Mouse (Mus musculus) heart, adult 2 months (tissue): ENCODE data around the gene Pigm.

Experiments
- CTCF ChIP-seq: fragments of 200-600 bp; IDR thresholded peaks from 2 replicates; pipeline ENCODE4 v1.8.1; 2022; ENCODE audit warnings: antibody characterized with exemption, mild to moderate bottlenecking, moderate library complexity
- POLR2A ChIP-seq: fragments of 200-500 bp; IDR thresholded peaks from 2 replicates; pipeline ENCODE4 v1.6.1; 2011; ENCODE audit warnings: mild to moderate bottlenecking, low read depth, low read length, control low read depth; ENCODE audit not compliant: insufficient read depth

DNA sequence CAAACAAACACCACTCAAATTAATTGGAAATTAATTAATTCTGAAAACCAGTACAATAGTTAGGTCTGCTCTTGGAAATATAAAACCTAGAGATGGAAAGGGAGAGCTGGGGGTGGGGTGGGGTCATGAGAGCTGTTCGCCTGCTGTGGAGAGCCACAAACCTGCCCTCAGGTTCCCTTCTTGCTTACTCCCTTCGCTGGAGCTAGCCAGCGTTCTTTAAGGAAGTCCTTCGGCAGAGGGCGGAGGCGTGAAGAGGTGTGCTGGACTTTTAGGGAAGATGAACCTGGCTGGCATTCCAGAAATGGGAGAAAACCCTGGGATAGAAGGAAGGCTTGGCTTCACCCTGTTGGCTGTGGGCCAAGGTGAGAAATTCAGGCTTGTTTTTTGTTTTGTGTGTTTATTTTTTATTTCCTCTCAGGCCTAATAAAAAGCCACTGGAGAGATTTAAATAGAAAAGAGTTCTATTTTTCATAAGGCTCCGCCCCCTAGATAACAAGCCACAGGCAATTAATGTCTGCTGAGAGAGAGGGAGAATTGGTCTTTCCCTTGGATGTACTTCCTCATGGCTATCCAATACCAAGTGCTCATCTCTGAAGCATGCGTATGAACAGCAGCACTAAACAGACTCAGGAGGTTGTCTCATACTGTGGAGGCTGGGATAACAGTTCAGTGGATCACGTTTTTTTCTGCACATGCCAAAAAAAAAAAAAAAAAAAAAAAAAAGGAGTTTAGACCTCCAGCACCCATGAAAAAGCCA is 20.8 kb downstream of the Pigm start:
- TF ChIP-seq POLR2A (no peak), CTCF (no peak)
